Mouse (Mus musculus) urinary bladder, postnatal 0 days (tissue): ENCODE results near the gene Gm5089. TPM values are rescaled to one million over a fixed set of nuclear protein-coding genes. Genes with fewer than 3 reads are reported as not detected.

Experiments
- polyA plus RNA-seq: library from polyadenylated mRNA; unstranded; fragments of >200 nt; fragmentation: Nextera tagmentation; extraction: Ambion mirVana; gene quantifications from 2 replicates; pipeline ENCODE4 v1.2.1, GENCODE M21; 2015

Gm5089 gene
- not detected in 2 replicates for polyA plus RNA-seq

GRCm38 (mm10) chr14:122450496-122451382 is at the start of gene Gm5089:
Gene Gm5089 (minus strand): TSS chr14:122451115.

GRCm38 (mm10) chr14:122490441-122491328 is 39.8 kb upstream of the Gm5089 start, which contains the start of gene Gm10837:
Gene Gm10837 (plus strand): TSS chr14:122490586.

GRCm38 (mm10) chr14:122474891-122475556 is 24.1 kb upstream of the Gm5089 start, which contains the start of gene Zic2:
Gene Zic2 (plus strand): TSS chr14:122475435.

GRCm38 (mm10) chr14:122464763-122465741 is 14.1 kb upstream of the Gm5089 start, which contains the start of gene Zic5:
Gene Zic5 (minus strand): TSS chr14:122465677.

Other genes with a start within 250 kb of the Gm5089 start
- gene Zic5, start 14.6 kb upstream of the Gm5089 start, polyA plus RNA-seq: not detected in 2 replicates
- gene Zic2, start 24.3 kb upstream of the Gm5089 start, polyA plus RNA-seq: not detected in 2 replicates
- gene Gm10837, start 39.5 kb upstream of the Gm5089 start, polyA plus RNA-seq: not detected in 2 replicates
- 11.7 and 13.0 TPM in 2 replicates for gene Pcca, start 83.2 kb upstream of the Gm5089 start, polyA plus RNA-seq